Mouse (Mus musculus): ENCODE measurements around the gene Gal3st3.

GRCm38 (mm10) chr19:5272801-5273733 lies 25.1 kb upstream of the Gal3st3 start, which contains the start of gene Pacs1:
- TF ChIP-seq GATA1 (IDR thresholded peaks at IDR 0.05; ENCODE audit: borderline replicate concordance, low read length) (no peak), FLI1 (IDR thresholded peaks at IDR 0.05; ENCODE audit: low read length) (no peak)

Data from megakaryocyte, embryonic 14.5 days (primary cell).